In genomic region chr11:68447242-68447641, GRCm38 (mm10) we compare ENCODE assay signal across 13 mouse cellular contexts.
"Had no signal": no experiment of that assay in that cellular context is flagged by ENCODE, and none has a peak within 500 bp of the region (broad histone marks: within the 10 kb centered on the region; RNA-seq: fewer than 3 reads in every experiment).

No protein-coding gene starts in this region.

- H3K4me3 ChIP-seq: left cerebral cortex, adult 2 months; limb, embryonic 15.5 days; liver, embryonic 12.5 days; neural tube, embryonic 15.5 days had no signal

- ATAC-seq: liver, embryonic 12.5 days had no signal

- H3K4me2 ChIP-seq: limb, embryonic 15.5 days; liver, embryonic 12.5 days; lung, embryonic 14.5 days; neural tube, embryonic 15.5 days had no signal

- H3K27ac ChIP-seq: left cerebral cortex, adult 2 months; limb, embryonic 15.5 days; liver, embryonic 12.5 days; neural tube, embryonic 15.5 days had no signal

- H3K27me3 ChIP-seq: limb, embryonic 15.5 days; liver, embryonic 12.5 days; neural tube, embryonic 15.5 days had no signal

- H3K4me1 ChIP-seq: liver, embryonic 12.5 days had no signal

- H3K9ac ChIP-seq: limb, embryonic 15.5 days; liver, embryonic 12.5 days; lung, embryonic 14.5 days; neural tube, embryonic 15.5 days had no signal

- H3K9me3 ChIP-seq: limb, embryonic 15.5 days; liver, embryonic 12.5 days; neural tube, embryonic 15.5 days had no signal

- H3K36me3 ChIP-seq: limb, embryonic 15.5 days; liver, embryonic 12.5 days; neural tube, embryonic 15.5 days had no signal

- DNase-seq: kidney, adult 18-20 months; kidney, postnatal 14 days; lung, embryonic 14.5 days; lung, postnatal 10 days; midbrain, embryonic 14.5 days; right cerebral cortex, adult 18-20 months; right cerebral cortex, postnatal 25 days; thymus, adult 18-20 months; thymus, postnatal 14 days had no signal
